Mouse (Mus musculus) liver, embryonic 16.5 days (tissue): ENCODE data around the gene Slc44a3. TPM values are rescaled to one million over a fixed set of nuclear protein-coding genes. Genes with fewer than 3 reads are reported as not detected.

ENCODE experiments used
- ATAC-seq: fragments of 200-750 bp; cut with Nextera tagmentation; 2 replicates; pipeline ENCODE4 v1.8.0; 2017; ENCODE audit warnings: low read depth, mild to moderate bottlenecking, moderate number of reproducible peaks, moderate library complexity
- H3K27ac ChIP-seq: fragments of 300-500 bp; sonication (generic); 2 replicates; pipeline ENCODE4 v1.5.1; 2014; ENCODE audit warnings: mild to moderate bottlenecking, low read length
- H3K27me3 ChIP-seq: fragments of 300-500 bp; sonication (generic); 2 replicates; pipeline ENCODE4 v1.6.1; 2014; ENCODE audit warnings: low read depth, low read length, mixed read lengths; ENCODE audit not compliant: control insufficient read depth, insufficient read depth
- H3K36me3 ChIP-seq: fragments of 300-500 bp; sonication (generic); 2 replicates; pipeline ENCODE4 v1.6.1; 2014; ENCODE audit warnings: mild to moderate bottlenecking; ENCODE audit not compliant: control insufficient read depth, insufficient read depth
- H3K4me1 ChIP-seq: fragments of 300-500 bp; sonication (generic); 2 replicates; pipeline ENCODE4 v1.6.1; 2014; ENCODE audit warnings: low read depth, low read length, mixed read lengths; ENCODE audit not compliant: control insufficient read depth
- H3K4me2 ChIP-seq: fragments of 300-500 bp; sonication (generic); 2 replicates; pipeline ENCODE4 v1.6.1; 2014; ENCODE audit warnings: low read depth, low read length, mixed read lengths
- H3K4me3 ChIP-seq: fragments of 300-500 bp; sonication (generic); 2 replicates; pipeline ENCODE4 v1.5.1; 2014; ENCODE audit warnings: low read depth, mild to moderate bottlenecking, low read length
- H3K9ac ChIP-seq: fragments of 300-500 bp; sonication (generic); 2 replicates; pipeline ENCODE4 v1.6.1; 2014; ENCODE audit warnings: low read depth, low read length
- H3K9me3 ChIP-seq: fragments of 300-500 bp; sonication (generic); replicated peaks from 2 replicates; pipeline ENCODE4 v1.6.1; 2016; ENCODE audit warnings: low read length; ENCODE audit not compliant: control insufficient read depth
- WGBS: fragments of 180-500 bp; shearing (Covaris S2); extraction: QIAGEN DNeasy Blood & Tissue Kit; methylation state at CpG from one replicate; pipeline ENCODE4 v1.1.7; 2014; ENCODE audit not compliant: insufficient replicate concordance; 5-methylcytosine and 5-hydroxymethylcytosine counted together
- polyA plus RNA-seq: library from polyadenylated mRNA; unstranded; fragments of >200 nt; fragmentation: Nextera tagmentation; extraction: Ambion mirVana; gene quantifications from 2 replicates; pipeline ENCODE4 v1.2.1, GENCODE M21; 2015

Slc44a3 gene
- 19.0 and 22.8 TPM in 2 replicates for polyA plus RNA-seq

- WGBS, result 6% methylated on average over 24 of the region's 24 CpGs
- H3K4me3 ChIP-seq, result peak within 1 kb of the TSS; percentile 47
- H3K4me2 ChIP-seq, result peak within 1 kb of the TSS; percentile 24
- peak within 1 kb of the TSS; percentile 46; the same call in 1 of the 2 replicates for H3K9ac ChIP-seq
- H3K36me3 ChIP-seq, result no peaks in the 10 kb centered on the region
- no peaks in the 10 kb centered on the region for H3K9me3 ChIP-seq
- peaks cover 4% of the 10 kb centered on the region; the same call in 1 of the 2 replicates for H3K4me1 ChIP-seq
- H3K27ac ChIP-seq, result peak within 1 kb of the TSS; percentile 76
- H3K27me3 ChIP-seq, result no peaks in the 10 kb centered on the region
- ATAC-seq, result peak; percentile 86
Observed at GRCm38 (mm10) chr3:121532176-121532575, at the start of gene Slc44a3. Gene Slc44a3 (minus strand): TSS chr3:121532404.

DNA sequence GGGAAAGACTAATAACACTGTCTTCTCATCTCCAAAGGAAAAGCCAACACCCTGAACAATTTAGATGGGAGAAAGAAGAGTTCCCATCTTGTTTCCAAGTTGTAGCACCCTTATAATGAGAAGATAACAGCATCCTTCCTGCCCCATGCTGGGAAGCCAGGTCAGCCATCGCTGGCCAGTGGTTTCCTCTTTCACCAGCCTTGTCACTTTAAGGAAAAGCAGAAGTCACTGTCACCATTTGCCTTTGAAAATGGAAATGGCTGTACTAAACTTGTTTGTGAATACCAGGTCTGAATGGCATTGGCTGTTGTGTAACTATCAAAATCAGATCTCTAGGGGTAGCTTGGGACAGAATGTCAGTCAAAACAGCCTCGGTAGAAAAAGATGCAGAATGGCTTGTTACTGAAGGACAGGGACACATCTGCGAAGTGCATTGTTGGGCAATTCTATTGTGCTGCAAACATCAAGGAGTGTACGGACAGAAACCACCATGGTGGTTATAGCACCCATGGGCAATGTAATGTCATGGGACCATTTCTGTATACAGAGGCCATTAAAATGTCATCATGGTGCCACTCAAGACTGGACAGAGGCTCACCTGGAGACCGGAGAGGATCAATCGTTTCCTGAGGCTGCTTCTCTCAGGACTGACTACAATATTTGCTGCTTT is 47.8 kb upstream of the Slc44a3 start:
- no peaks in the 10 kb centered on the region for H3K4me1 ChIP-seq
- H3K27ac ChIP-seq, result no peak overlapping the region
- ATAC-seq, result no peak
- 55% methylated on average over 6 of the region's 6 CpGs for WGBS
- no peaks in the 10 kb centered on the region for H3K9me3 ChIP-seq
- no peak overlapping the region for H3K9ac ChIP-seq
- H3K27me3 ChIP-seq, result no peaks in the 10 kb centered on the region
- H3K36me3 ChIP-seq, result no peaks in the 10 kb centered on the region
- no peak overlapping the region for H3K4me2 ChIP-seq
- H3K4me3 ChIP-seq, result no peak overlapping the region

DNA sequence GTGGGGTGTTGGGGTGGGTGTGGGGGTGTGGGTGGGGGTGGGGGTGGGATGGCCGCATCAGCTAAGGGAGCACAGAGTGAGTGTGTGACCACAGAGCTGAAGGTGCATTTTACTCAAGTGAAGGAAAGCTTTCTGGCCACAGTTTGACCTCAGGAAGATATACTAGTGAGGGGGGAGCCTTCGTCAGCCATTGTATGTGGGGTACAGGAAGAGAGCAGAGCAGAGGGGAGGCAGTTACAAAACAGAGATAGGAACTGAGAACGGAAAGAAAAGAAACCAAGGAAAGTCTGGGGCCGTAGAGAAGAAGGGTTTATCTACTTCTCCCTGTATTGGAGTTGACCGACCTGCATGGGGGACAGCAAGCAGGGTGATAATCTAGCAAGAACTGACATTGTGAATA is 47.2 kb upstream of the Slc44a3 start:
- WGBS, result 21% methylated on average over 5 of the region's 5 CpGs
- Histone ChIP-seq H3K9me3 (no peaks in the 10 kb centered on the region), H3K27ac (no peak overlapping the region), H3K4me1 (no peaks in the 10 kb centered on the region), H3K4me3 (no peak overlapping the region), H3K27me3 (no peaks in the 10 kb centered on the region), H3K4me2 (no peak overlapping the region), H3K36me3 (no peaks in the 10 kb centered on the region), H3K9ac (no peak overlapping the region)
- ATAC-seq, result no peak

GRCm38 (mm10) chr3:121578706-121579105 is 46.5 kb upstream of the Slc44a3 start:
- no peaks in the 10 kb centered on the region for H3K9me3 ChIP-seq
- no peak overlapping the region for H3K9ac ChIP-seq
- no peaks in the 10 kb centered on the region for H3K36me3 ChIP-seq
- H3K4me1 ChIP-seq, result no peaks in the 10 kb centered on the region
- H3K27ac ChIP-seq, result no peak overlapping the region
- 50% methylated on average over 4 of the region's 5 CpGs for WGBS
- no peaks in the 10 kb centered on the region for H3K27me3 ChIP-seq
- no peak overlapping the region for H3K4me3 ChIP-seq
- no peak overlapping the region for H3K4me2 ChIP-seq
- ATAC-seq, result no peak

GRCm38 (mm10) chr3:121577641-121578040 is 45.4 kb upstream of the Slc44a3 start:
- ATAC-seq, result no peak
- H3K4me1 ChIP-seq, result no peaks in the 10 kb centered on the region
- no peaks in the 10 kb centered on the region for H3K36me3 ChIP-seq
- no peak overlapping the region for H3K9ac ChIP-seq
- H3K27me3 ChIP-seq, result no peaks in the 10 kb centered on the region
- WGBS, result 62% methylated on average over 5 of the region's 5 CpGs
- H3K27ac ChIP-seq, result no peak overlapping the region
- H3K4me3 ChIP-seq, result no peak overlapping the region
- no peaks in the 10 kb centered on the region for H3K9me3 ChIP-seq
- no peak overlapping the region for H3K4me2 ChIP-seq

DNA sequence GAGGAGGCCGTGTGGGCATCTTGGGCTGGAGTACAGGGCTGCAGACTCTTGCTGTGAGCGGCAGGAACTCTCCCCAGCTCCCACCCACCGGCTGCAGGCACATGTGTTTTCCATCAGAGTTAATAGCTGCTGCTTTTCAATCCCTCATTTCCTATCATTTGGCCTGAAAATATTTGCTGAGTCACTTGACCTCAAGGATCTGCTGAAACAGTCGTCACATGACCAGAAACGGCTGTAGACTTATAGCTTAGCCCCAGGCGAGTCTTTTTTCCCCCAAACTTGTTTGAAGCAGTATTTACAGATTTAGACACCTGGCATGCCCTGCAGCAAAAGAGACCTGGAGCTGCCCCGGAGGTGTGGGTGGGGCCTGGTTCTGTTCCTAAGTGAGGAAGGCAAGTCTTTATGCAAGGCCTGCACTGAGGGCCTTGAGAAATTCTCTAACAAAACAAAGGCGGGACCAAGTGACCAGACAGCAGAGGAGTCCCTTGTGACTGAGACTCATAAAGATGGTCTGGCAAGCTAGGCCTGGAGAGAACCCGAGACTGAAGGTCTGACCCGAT is 44.9 kb upstream of the Slc44a3 start:
- H3K4me2 ChIP-seq, result no peak overlapping the region
- H3K4me1 ChIP-seq, result no peaks in the 10 kb centered on the region
- ATAC-seq, result no peak
- WGBS, result 37% methylated on average over 10 of the region's 10 CpGs
- H3K27me3 ChIP-seq, result no peaks in the 10 kb centered on the region
- H3K36me3 ChIP-seq, result no peaks in the 10 kb centered on the region
- no peak overlapping the region for H3K9ac ChIP-seq
- H3K4me3 ChIP-seq, result no peak overlapping the region
- no peaks in the 10 kb centered on the region for H3K9me3 ChIP-seq
- H3K27ac ChIP-seq, result no peak overlapping the region

- 65% methylated on average over 6 of the region's 6 CpGs for WGBS
- H3K27me3 ChIP-seq, result no peaks in the 10 kb centered on the region
Observed at GRCm38 (mm10) chr3:121576367-121576766, 44.2 kb upstream of the Slc44a3 start.

DNA sequence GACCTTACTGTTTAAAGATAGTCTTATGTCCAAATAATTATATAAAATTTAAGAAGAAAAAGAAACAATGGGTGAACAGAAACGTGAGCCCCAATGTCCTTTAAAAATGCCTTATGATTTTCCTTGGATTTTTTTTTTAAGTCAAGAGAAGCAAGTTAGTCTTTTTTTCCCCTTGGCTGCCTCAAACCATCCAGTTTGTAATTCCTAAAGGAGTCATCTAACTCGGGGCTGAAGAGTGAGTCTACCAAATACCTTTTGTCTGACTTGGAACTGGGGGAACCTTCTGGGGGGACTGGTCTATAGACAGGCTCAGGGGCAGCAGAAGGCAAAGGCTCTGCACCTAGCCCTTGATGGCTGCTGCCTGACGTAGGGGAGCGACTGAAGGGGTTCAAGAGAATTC is 42.2 kb upstream of the Slc44a3 start:
- Histone ChIP-seq H3K27ac (no peak overlapping the region), H3K36me3 (no peaks in the 10 kb centered on the region), H3K27me3 (no peaks in the 10 kb centered on the region), H3K4me3 (no peak overlapping the region), H3K9me3 (no peaks in the 10 kb centered on the region), H3K9ac (no peak overlapping the region), H3K4me1 (no peaks in the 10 kb centered on the region), H3K4me2 (no peak overlapping the region)
- ATAC-seq, result no peak
- WGBS, result 67% methylated on average over 4 of the region's 4 CpGs

More at GRCm38 (mm10) chr3:121576367-121576766, 44.2 kb upstream of the Slc44a3 start:
- no peak overlapping the region for H3K4me3 ChIP-seq
- H3K4me1 ChIP-seq, result no peaks in the 10 kb centered on the region
- H3K27ac ChIP-seq, result no peak overlapping the region
- H3K9ac ChIP-seq, result no peak overlapping the region
- no peaks in the 10 kb centered on the region for H3K36me3 ChIP-seq
- H3K9me3 ChIP-seq, result no peaks in the 10 kb centered on the region
- H3K4me2 ChIP-seq, result no peak overlapping the region
- ATAC-seq, result no peak

DNA sequence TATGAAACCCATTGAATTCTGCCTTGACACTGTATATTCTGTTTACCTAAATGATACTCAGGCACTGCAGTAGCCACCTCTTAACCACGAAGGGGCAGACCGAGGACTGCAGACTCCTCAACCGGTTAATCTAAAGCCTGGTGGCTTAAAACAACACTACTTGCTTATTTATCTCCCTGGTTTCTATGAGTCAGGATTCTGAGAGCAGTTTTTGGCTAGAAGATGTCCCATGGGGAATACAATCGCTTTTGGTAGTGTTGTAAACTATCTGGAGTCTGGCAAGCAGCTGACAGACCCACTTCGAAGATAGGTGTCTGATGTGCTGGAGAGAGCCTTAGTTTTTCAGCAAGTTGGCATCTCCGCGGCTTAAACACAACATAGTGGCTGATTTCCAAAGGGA is 41.7 kb upstream of the Slc44a3 start:
- Histone ChIP-seq H3K27ac (no peak overlapping the region), H3K9ac (no peak overlapping the region), H3K36me3 (no peaks in the 10 kb centered on the region), H3K4me1 (no peaks in the 10 kb centered on the region), H3K27me3 (no peaks in the 10 kb centered on the region), H3K9me3 (no peaks in the 10 kb centered on the region), H3K4me3 (no peak overlapping the region), H3K4me2 (no peak overlapping the region)
- no peak for ATAC-seq
- 55% methylated on average over 7 of the region's 7 CpGs for WGBS
